Mouse (Mus musculus) CD4-positive naive resting alpha-beta T cell, adult 57 days (primary cell): Measurements from ENCODE around the gene Chm. TPM values are rescaled to one million over a fixed set of nuclear protein-coding genes. Genes with fewer than 3 reads are reported as not detected.

Source experiments
- total RNA-seq: library from RNA; stranded (reverse); gene quantifications from one replicate; pipeline ENCODE4 v1.2.4, GENCODE M21; 2023

Chm gene
- total RNA-seq = 28.7 TPM

DNA sequence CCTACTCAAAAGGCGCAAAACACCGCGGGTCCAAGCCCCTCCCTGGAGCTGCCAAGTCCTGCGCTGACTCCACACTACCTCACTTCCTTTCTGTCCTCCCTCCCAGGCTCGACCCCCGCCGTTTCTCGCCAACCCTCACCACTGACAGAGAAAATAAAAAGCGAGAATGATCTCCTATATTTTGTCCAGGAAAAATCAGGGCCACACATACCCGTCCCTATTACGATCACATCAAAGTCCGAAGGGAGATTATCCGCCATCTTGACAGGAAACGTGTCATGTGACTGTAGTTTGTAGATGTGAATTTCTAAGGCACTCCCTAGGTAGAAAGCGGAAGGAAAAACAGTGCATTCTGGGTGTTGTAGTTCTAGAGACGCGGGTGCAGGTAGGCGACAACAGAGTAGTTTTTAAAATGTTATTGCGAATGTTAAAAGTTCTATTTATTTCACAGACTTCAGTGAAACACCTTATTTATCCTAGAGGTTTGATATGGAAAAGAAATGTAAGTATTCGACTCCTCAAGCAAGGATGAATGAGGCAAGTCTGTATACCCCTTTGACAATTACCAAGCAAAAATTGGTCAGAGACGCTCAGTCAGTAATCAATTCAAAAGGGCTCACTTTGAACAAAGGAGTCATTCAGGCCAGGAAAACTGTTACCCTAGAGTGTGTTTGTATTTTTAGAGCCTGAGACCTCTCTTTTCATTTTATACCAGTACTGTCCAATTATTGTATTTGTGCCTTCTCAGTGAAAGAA is at the start of gene Chm:
Gene Chm (minus strand): TSS at position 288 of the 756 bp plus-strand sequence.

Other genes with a start within 250 kb of the Chm start
- 0.38 TPM for gene Dach2, start 112.0 kb upstream of the Chm start, total RNA-seq